Mouse (Mus musculus) lung, embryonic 14.5 days (tissue): ENCODE measurements around the gene Ogg1. TPM values are rescaled to one million over a fixed set of nuclear protein-coding genes. Genes with fewer than 3 reads are reported as not detected.
A peak's percentile ranks its signal among the peaks of the same experiment; 100 is the strongest.
"Not testable (repeated sequence)": the region's sequence is repeated elsewhere in the genome, so short reads cannot be mapped to it uniquely, and the experiment has no call there.

Experiments used
- ATAC-seq: fragments of 200-750 bp; cut with Nextera tagmentation; 2 replicates; pipeline ENCODE4 v1.8.0; 2017; ENCODE audit warnings: mild to moderate bottlenecking, moderate TSS enrichment, moderate library complexity; ENCODE audit not compliant: insufficient read depth
- DNase-seq: peaks from one replicate; pipeline ENCODE4 v3.0.0-alpha.2; 2015
- H3K27ac ChIP-seq: fragments of 300-500 bp; sonication (generic); 2 replicates; pipeline ENCODE4 v1.5.1; 2014; ENCODE audit warnings: low read depth, mild to moderate bottlenecking, moderate library complexity
- H3K27me3 ChIP-seq: fragments of 300-500 bp; sonication (generic); 2 replicates; pipeline ENCODE4 v1.6.1; 2014; ENCODE audit warnings: low read length, control low read depth; ENCODE audit not compliant: insufficient read depth
- H3K36me3 ChIP-seq: fragments of 300-500 bp; sonication (generic); 2 replicates; pipeline ENCODE4 v1.6.1; 2014; ENCODE audit warnings: control low read depth; ENCODE audit not compliant: insufficient read depth
- H3K4me1 ChIP-seq: fragments of 300-500 bp; sonication (generic); 2 replicates; pipeline ENCODE4 v1.6.1; 2014; ENCODE audit warnings: antibody characterized with exemption, control low read depth; ENCODE audit not compliant: insufficient read depth
- H3K4me2 ChIP-seq: fragments of 300-500 bp; sonication (generic); 2 replicates; pipeline ENCODE4 v1.6.1; 2014; ENCODE audit warnings: mild to moderate bottlenecking
- H3K4me3 ChIP-seq: fragments of 300-500 bp; sonication (generic); 2 replicates; pipeline ENCODE4 v1.5.1; 2014; ENCODE audit warnings: low read depth, low read length
- H3K9ac ChIP-seq: fragments of 300-500 bp; sonication (generic); 2 replicates; pipeline ENCODE4 v1.6.1; 2014
- H3K9me3 ChIP-seq: fragments of 300-500 bp; sonication (generic); 2 replicates; pipeline ENCODE4 v1.6.1; 2016; ENCODE audit warnings: low read depth, low read length, control low read depth
- CTCF ChIP-seq: IDR thresholded peaks from 2 replicates; pipeline ENCODE4 v1.5.1; 2016; ENCODE audit warnings: antibody characterized with exemption, low read depth
- whole genome bisulfite sequencing: fragments of 180-500 bp; shearing (Covaris S2); extraction: QIAGEN DNeasy Blood & Tissue Kit; methylation state at CpG from one replicate; pipeline ENCODE4 v1.1.7; 2014; 5-methylcytosine and 5-hydroxymethylcytosine counted together
- polyA plus RNA-seq: library from polyadenylated mRNA; unstranded; fragments of >200 nt; fragmentation: Nextera tagmentation; extraction: Ambion mirVana; gene quantifications from 2 replicates; pipeline ENCODE4 v1.2.1, GENCODE M21; 2014

Gene Ogg1
- polyA plus RNA-seq, 1 experiment from 2014 or later = 17.7 TPM

- Histone ChIP-seq H3K27ac (no peak overlapping the region), H3K36me3 (peaks cover 54% of the 10 kb centered on the region), H3K4me2 (no peak overlapping the region), H3K9me3 (no peaks in the 10 kb centered on the region), H3K27me3 (no peaks in the 10 kb centered on the region), H3K9ac (no peak overlapping the region), H3K4me1 (peaks cover 5% of the 10 kb centered on the region; the same call in 1 of the 2 replicates), H3K4me3 (no peak overlapping the region)
- DNase-seq = no peak
- no peak for TF ChIP-seq CTCF
- WGBS = 90% methylated on average over 11 of the region's 11 CpGs
- ATAC-seq = no peak
Measured at GRCm38 (mm10) chr6:113331721-113332120, 4.9 kb downstream of the Ogg1 start.

GRCm38 (mm10) chr6:113332734-113333133, 6.0 kb downstream of the Ogg1 start:
- H3K36me3 ChIP-seq = peaks cover 62% of the 10 kb centered on the region

DNA sequence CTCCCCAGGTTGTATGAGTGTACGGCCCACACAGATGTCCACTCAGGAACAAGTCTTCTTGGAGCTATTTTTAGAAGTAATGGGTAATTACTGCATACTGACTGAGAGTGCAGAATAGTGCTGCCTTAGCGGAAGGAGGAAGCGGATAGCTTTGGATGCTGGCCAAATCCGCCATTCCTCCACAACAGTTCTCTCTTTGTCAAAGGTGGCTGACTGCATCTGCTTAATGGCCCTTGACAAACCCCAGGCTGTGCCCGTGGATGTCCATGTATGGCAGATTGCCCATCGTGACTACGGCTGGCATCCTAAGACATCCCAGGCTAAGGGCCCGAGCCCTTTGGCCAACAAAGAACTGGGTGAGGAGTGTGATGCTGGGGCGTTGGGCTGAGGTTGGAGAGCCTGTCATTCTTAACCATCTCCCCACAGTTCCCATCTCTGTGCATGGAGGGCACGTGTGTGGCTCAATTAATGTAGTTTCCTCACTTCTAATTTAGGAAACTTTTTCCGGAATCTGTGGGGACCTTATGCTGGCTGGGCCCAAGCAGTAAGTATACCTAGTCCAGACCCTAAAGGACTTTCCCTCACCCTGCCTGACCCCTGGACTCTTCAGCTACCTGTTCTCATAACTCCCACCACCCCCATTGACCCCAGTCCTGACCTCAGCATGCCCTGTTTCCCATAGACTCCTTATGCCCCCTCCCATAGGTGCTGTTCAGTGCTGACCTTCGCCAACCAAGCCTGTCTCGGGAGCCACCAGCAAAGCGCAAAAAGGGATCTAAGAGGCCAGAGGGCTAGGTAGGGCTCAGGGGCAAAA, 6.6 kb downstream of the Ogg1 start:
- no peak overlapping the region for H3K9ac ChIP-seq
- peaks cover 10% of the 10 kb centered on the region; the same call in 1 of the 2 replicates for H3K4me1 ChIP-seq
- H3K4me2 ChIP-seq = no peak overlapping the region
- H3K36me3 ChIP-seq = peaks cover 63% of the 10 kb centered on the region
- no peaks in the 10 kb centered on the region for H3K27me3 ChIP-seq
- H3K27ac ChIP-seq = peak overlapping the region; percentile 37
- H3K9me3 ChIP-seq = no peaks in the 10 kb centered on the region
- H3K4me3 ChIP-seq = no peak overlapping the region
- ATAC-seq (peak; percentile 63), DNase-seq (peak; percentile 88)
- no peak for TF ChIP-seq CTCF
- WGBS = 57% methylated on average over 14 of the region's 14 CpGs

More at GRCm38 (mm10) chr6:113332734-113333133, 6.0 kb downstream of the Ogg1 start:
- not testable (repeated sequence) for DNase-seq, H3K27me3 ChIP-seq, H3K4me3 ChIP-seq, H3K4me2 ChIP-seq, H3K9ac ChIP-seq, H3K9me3 ChIP-seq, ATAC-seq
- peak overlapping the region; percentile 37 for H3K27ac ChIP-seq
- peaks cover 10% of the 10 kb centered on the region; the same call in 1 of the 2 replicates for H3K4me1 ChIP-seq
- 61% methylated on average over 6 of the region's 6 CpGs for WGBS

GRCm38 (mm10) chr6:113334216-113334615, 7.4 kb downstream of the Ogg1 start:
- Histone ChIP-seq H3K27ac (no peak overlapping the region; the same call in 1 of the 2 replicates), H3K9ac (no peak overlapping the region), H3K4me2 (no peak overlapping the region), H3K9me3 (no peaks in the 10 kb centered on the region), H3K36me3 (peaks cover 69% of the 10 kb centered on the region), H3K4me1 (peaks cover 10% of the 10 kb centered on the region; the same call in 1 of the 2 replicates), H3K4me3 (no peak overlapping the region), H3K27me3 (no peaks in the 10 kb centered on the region)
- DNase-seq (no peak), ATAC-seq (no peak)
- WGBS = 66% methylated on average over 6 of the region's 6 CpGs
- no peak for TF ChIP-seq CTCF

- no peak for TF ChIP-seq CTCF
- no peak overlapping the region for H3K9ac ChIP-seq
- no peak overlapping the region for H3K27ac ChIP-seq
- ATAC-seq (no peak), DNase-seq (peak; percentile 78)
- no peak overlapping the region for H3K4me2 ChIP-seq
- H3K36me3 ChIP-seq = peaks cover 74% of the 10 kb centered on the region
- no peaks in the 10 kb centered on the region for H3K9me3 ChIP-seq
- H3K4me3 ChIP-seq = no peak overlapping the region
- H3K27me3 ChIP-seq = no peaks in the 10 kb centered on the region
- WGBS = 48% methylated on average over 8 of the region's 8 CpGs
- peaks cover 16% of the 10 kb centered on the region; the same call in 1 of the 2 replicates for H3K4me1 ChIP-seq
Measured at GRCm38 (mm10) chr6:113336852-113337620, 10.3 kb downstream of the Ogg1 start.

DNA sequence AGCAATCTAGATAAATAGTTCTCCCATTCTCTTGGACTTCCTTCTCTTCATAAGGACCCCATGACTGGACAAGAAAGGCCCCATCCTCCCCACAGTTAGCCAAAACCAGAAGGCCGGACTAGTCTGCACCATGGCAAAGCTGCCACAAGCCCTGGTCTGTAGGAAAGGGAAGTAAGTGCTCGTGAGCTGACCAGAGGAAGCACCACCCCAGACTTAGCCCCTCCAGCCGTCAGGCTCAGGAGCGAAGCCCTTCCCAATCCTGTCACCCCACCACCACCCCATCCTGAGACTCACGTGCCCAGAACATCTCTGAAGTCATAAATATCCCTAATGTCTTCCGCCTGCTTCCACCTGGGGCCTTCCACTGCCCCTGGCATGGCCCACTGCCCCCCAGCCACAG, 14.8 kb downstream of the Ogg1 start:
- no peaks in the 10 kb centered on the region for H3K27me3 ChIP-seq
- H3K9ac ChIP-seq = peak overlapping the region; percentile 35; the same call in 1 of the 2 replicates
- no peaks in the 10 kb centered on the region for H3K9me3 ChIP-seq

GRCm38 (mm10) chr6:113342297-113342696, 15.5 kb downstream of the Ogg1 start:
- Histone ChIP-seq H3K9me3 (no peaks in the 10 kb centered on the region), H3K27me3 (no peaks in the 10 kb centered on the region), H3K36me3 (peaks cover 32% of the 10 kb centered on the region), H3K4me2 (peak overlapping the region; percentile 65), H3K4me1 (peaks cover 16% of the 10 kb centered on the region), H3K9ac (peak overlapping the region; percentile 76), H3K27ac (peak overlapping the region; percentile 32; the same call in 1 of the 2 replicates), H3K4me3 (peak overlapping the region; percentile 59; the same call in 1 of the 2 replicates)
- DNase-seq (peak; percentile 59), ATAC-seq (no peak)
- whole genome bisulfite sequencing = 12% methylated on average over 5 of the region's 7 CpGs
- no peak for TF ChIP-seq CTCF

More for the DNA sequence above, 14.8 kb downstream of the Ogg1 start:
- ATAC-seq (no peak), DNase-seq (no peak)
- Histone ChIP-seq H3K4me1 (peaks cover 20% of the 10 kb centered on the region), H3K4me3 (no peak overlapping the region), H3K36me3 (peaks cover 37% of the 10 kb centered on the region), H3K27ac (peak overlapping the region; percentile 12; the same call in 1 of the 2 replicates), H3K4me2 (peak overlapping the region; percentile 65)
- no peak for TF ChIP-seq CTCF
- WGBS = 75% methylated on average over 6 of the region's 6 CpGs
